Mouse (Mus musculus): ENCODE results near the gene Hoxc10. TPM values are rescaled to one million over a fixed set of nuclear protein-coding genes. Genes with fewer than 3 reads are reported as not detected.

Gene Hoxc10
- polyA plus RNA-seq, 1 experiment from 2014 or later = not detected

DNA sequence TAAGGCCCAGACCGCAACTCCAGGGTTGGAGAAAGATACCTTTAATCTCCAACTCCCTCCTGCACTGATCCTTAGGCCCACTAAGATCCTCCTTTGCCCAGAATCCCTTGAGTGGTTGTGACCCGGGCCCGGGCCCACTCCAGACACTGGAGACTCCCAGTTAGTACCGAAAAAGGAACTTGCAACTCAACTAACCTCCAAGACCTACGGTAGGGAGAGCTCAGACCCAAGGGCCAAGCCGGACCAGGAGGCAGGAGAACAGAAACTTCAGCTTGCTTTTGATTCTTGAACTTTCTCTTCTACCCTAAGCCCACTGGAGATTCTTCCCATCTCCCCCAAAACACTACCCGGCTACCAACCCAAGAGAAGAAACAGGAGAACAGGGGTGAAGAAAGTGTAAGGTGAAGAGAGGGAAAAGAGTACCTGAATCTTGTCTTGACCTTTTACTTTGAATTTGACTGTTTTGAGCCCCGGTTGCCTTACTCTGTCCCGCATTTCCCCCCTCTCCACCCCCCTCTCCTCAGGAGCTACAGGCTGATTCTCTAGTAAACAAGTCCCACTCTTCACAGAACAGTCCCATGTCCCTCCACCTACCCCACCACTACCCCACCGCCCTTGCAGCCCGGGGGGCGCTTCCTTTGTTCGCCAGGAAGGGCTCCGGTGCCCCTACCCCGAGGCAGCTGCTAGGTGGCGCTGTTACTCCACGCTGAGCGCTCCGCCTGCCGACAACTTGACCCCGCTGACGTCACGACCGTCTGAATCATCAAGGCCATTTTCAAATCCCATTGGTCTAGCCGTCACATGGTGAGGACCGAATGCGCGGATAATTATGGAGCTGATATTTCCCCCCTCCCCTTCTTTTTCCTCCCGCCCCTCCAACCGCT, 462 bp upstream of the Hoxc10 start:
- TF ChIP-seq CTCF (IDR thresholded peaks at IDR 0.05) (peak; percentile 77), EP300 (IDR thresholded peaks at IDR 0.05) (no peak)
- Histone ChIP-seq H3K9ac (replicated peaks; ENCODE audit: low read depth) (no peak overlapping the region), H3K9me3 (ENCODE audit: low read length) (no peaks in the 10 kb centered on the region), H3K27me3 (replicated peaks; ENCODE audit: insufficient read depth, low read length) (peaks cover 86% of the 10 kb centered on the region), H3K4me3 (ENCODE audit: low read depth, low read length) (0 out of 2 replicates have a peak overlapping the region, but pooled peaks have one; percentile 0), H3K36me3 (ENCODE audit: insufficient read depth, low read length) (no peaks in the 10 kb centered on the region), H3K4me1 (ENCODE audit: insufficient read depth, low read depth, low read length) (no peaks in the 10 kb centered on the region), H3K4me2 (replicated peaks; ENCODE audit: low read depth, low read length) (no peak overlapping the region), H3K27ac (ENCODE audit: low read length) (no peak overlapping the region)
- DNase-seq (ENCODE audit: low spot score) = peak; percentile 79
- peak; percentile 61 for ATAC-seq
- WGBS = 4% methylated on average over 29 of the region's 30 CpGs

DNA sequence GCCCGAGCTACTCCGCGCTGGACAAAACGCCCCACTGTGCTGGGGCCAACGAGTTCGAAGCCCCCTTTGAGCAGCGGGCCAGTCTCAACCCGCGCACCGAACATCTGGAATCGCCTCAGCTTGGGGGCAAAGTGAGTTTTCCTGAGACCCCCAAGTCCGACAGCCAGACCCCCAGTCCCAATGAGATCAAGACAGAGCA, 615 bp downstream of the Hoxc10 start, which contains the start of gene Hoxc5:
Gene Hoxc5, plus strand, starts transcription at position 132 of the 199 bp plus-strand sequence.
- H3K27me3 ChIP-seq (replicated peaks; ENCODE audit: insufficient read depth, low read length) = peaks cover 82% of the 10 kb centered on the region
- WGBS = 8% methylated on average over 12 of the region's 12 CpGs
- no peaks in the 10 kb centered on the region for H3K9me3 ChIP-seq (ENCODE audit: low read length)
- H3K4me3 ChIP-seq (ENCODE audit: low read depth, low read length) = 0 out of 2 replicates have a peak within 1 kb of the TSS, but pooled peaks have one; percentile 0
- no peak for TF ChIP-seq CTCF (IDR thresholded peaks at IDR 0.05)
- TF ChIP-seq EP300 (IDR thresholded peaks at IDR 0.05) = no peak
- no peak for DNase-seq (ENCODE audit: low spot score)
- no peaks in the 10 kb centered on the region for H3K4me1 ChIP-seq (ENCODE audit: insufficient read depth, low read depth, low read length)
- H3K9ac ChIP-seq (replicated peaks; ENCODE audit: low read depth) = no peak within 1 kb of the TSS
- no peak for ATAC-seq
- no peak within 1 kb of the TSS for H3K27ac ChIP-seq (ENCODE audit: low read length)
- no peak within 1 kb of the TSS for H3K4me2 ChIP-seq (replicated peaks; ENCODE audit: low read depth, low read length)
- no peaks in the 10 kb centered on the region for H3K36me3 ChIP-seq (ENCODE audit: insufficient read depth, low read length)

DNA sequence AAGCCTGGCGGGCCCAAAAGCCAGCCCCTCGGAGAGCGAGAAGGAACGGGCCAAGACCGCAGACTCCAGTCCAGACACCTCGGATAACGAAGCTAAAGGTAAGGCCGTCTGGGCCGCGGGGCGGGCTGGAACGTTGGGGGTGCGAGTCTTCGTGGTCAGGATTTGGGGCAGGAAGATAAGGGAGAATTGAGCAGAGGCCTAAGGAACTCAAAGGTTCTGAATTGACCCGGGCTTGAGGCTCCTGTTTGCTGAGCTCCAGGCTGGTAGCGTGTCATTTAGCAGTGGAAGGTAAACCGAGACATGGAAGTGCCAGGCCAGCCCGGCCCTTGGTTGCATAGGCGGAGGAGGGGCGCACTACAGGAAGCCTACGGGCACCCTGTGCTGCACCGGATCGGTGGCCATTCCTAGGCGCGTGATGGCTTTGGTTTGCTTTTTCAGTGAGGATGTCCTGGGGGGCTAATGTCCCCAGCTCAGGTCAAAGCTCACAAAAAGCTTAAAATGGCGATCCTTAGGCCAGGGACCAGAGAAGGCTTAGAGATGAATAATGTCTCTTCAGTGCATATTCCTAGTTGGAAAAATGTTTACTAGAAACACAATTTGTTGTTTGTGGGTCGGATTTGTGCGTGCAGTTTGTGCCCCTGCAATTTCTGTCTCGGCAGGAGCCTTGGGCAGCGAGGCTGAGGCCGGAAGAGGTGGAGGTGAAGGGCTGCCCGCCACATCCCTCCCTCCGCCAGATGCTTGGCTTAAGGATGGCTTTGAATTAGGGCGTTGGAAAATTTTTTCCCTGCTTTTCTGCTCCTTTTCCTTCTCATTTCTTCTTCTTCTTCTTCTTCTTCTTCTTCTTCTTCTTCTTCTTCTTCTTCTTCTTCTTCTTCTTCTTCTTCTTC, 1.2 kb downstream of the Hoxc10 start:
- 3% methylated on average over 34 of the region's 34 CpGs for WGBS
- Histone ChIP-seq H3K4me2 (replicated peaks; ENCODE audit: low read depth, low read length) (no peak overlapping the region), H3K27me3 (replicated peaks; ENCODE audit: insufficient read depth, low read length) (peaks cover 80% of the 10 kb centered on the region), H3K36me3 (ENCODE audit: insufficient read depth, low read length) (no peaks in the 10 kb centered on the region), H3K9ac (replicated peaks; ENCODE audit: low read depth) (no peak overlapping the region), H3K27ac (ENCODE audit: low read length) (no peak overlapping the region), H3K9me3 (ENCODE audit: low read length) (no peaks in the 10 kb centered on the region), H3K4me1 (ENCODE audit: insufficient read depth, low read depth, low read length) (no peaks in the 10 kb centered on the region), H3K4me3 (ENCODE audit: low read depth, low read length) (no peak overlapping the region)
- DNase-seq (ENCODE audit: low spot score) (no peak), ATAC-seq (no peak)
- TF ChIP-seq CTCF (IDR thresholded peaks at IDR 0.05) = no peak
- TF ChIP-seq EP300 (IDR thresholded peaks at IDR 0.05) = no peak

DNA sequence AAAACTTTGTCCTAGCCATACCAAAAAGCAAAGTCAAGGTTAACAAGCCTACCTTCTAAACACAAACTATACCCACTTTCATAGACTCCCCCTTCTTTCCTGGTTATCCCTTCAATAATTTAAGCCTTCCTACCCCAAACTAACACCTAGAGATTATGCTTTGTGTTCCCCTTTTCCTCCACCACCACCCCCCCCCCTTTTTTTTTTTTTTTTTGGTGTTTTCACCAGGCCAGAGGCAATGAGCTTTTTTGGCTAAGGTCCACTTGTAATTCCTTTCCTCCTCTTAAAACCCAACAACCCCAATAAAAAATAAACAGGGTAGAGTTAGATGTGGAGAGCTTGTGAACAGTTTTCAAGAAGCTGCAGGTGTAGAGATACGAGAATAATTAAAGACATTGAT, 2.7 kb downstream of the Hoxc10 start:
- Histone ChIP-seq H3K36me3 (ENCODE audit: insufficient read depth, low read length) (no peaks in the 10 kb centered on the region), H3K9me3 (ENCODE audit: low read length) (no peaks in the 10 kb centered on the region), H3K4me3 (ENCODE audit: low read depth, low read length) (no peak overlapping the region), H3K9ac (replicated peaks; ENCODE audit: low read depth) (no peak overlapping the region), H3K27ac (ENCODE audit: low read length) (no peak overlapping the region), H3K27me3 (replicated peaks; ENCODE audit: insufficient read depth, low read length) (peaks cover 88% of the 10 kb centered on the region), H3K4me1 (ENCODE audit: insufficient read depth, low read depth, low read length) (no peaks in the 10 kb centered on the region), H3K4me2 (replicated peaks; ENCODE audit: low read depth, low read length) (no peak overlapping the region)
- DNase-seq (ENCODE audit: low spot score) (no peak), ATAC-seq (no peak)
- 32% methylated on average over 1 of the region's 1 CpGs for WGBS
- no peak for TF ChIP-seq EP300 (IDR thresholded peaks at IDR 0.05)
- TF ChIP-seq CTCF (IDR thresholded peaks at IDR 0.05) = no peak

DNA sequence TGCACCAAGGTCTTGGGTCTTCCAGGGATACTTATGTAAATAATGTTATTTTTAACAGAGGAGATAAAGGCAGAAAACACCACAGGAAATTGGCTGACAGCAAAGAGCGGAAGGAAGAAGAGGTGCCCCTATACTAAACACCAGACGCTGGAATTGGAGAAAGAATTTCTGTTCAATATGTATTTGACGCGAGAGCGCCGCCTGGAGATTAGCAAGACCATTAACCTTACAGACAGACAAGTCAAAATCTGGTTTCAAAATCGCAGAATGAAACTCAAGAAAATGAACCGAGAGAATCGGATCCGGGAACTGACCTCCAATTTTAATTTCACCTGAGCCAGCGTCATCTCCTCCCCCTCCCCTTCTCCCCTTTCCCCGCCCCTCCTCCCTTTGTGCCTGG, 4.1 kb downstream of the Hoxc10 start:
- Histone ChIP-seq H3K4me1 (ENCODE audit: insufficient read depth, low read depth, low read length) (no peaks in the 10 kb centered on the region), H3K27ac (ENCODE audit: low read length) (no peak overlapping the region), H3K4me2 (replicated peaks; ENCODE audit: low read depth, low read length) (no peak overlapping the region), H3K9ac (replicated peaks; ENCODE audit: low read depth) (no peak overlapping the region), H3K9me3 (ENCODE audit: low read length) (no peaks in the 10 kb centered on the region), H3K4me3 (ENCODE audit: low read depth, low read length) (no peak overlapping the region), H3K36me3 (ENCODE audit: insufficient read depth, low read length) (no peaks in the 10 kb centered on the region), H3K27me3 (replicated peaks; ENCODE audit: insufficient read depth, low read length) (peaks cover 85% of the 10 kb centered on the region)
- ATAC-seq (no peak), DNase-seq (ENCODE audit: low spot score) (peak; percentile 47)
- under 1% methylated on average over 12 of the region's 12 CpGs for WGBS
- no peak for TF ChIP-seq EP300 (IDR thresholded peaks at IDR 0.05)
- peak; percentile 51 for TF ChIP-seq CTCF (IDR thresholded peaks at IDR 0.05)

DNA sequence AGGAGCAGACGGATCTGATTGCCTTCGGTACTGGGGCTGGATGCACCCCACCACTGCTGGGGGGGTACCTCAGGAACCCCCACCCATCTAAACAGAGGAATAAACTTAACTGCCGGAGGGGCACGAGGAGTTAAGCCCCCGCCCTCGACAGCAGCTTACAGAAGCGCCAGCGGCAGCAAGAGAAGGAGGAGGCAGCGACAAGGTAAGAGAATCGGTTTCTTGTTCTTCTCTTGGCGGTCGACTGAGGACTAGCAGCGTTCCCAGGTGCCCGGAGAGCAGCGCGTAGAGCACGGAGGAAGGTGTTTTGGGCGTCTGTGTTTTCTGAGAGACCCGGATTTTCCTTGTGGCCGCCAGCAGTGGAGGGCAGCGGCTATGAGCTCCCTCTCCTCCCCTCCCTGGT, 5.7 kb downstream of the Hoxc10 start:
- H3K9me3 ChIP-seq (ENCODE audit: low read length) = no peaks in the 10 kb centered on the region
- TF ChIP-seq CTCF (IDR thresholded peaks at IDR 0.05) = no peak
- no peak for TF ChIP-seq EP300 (IDR thresholded peaks at IDR 0.05)
- H3K4me3 ChIP-seq (ENCODE audit: low read depth, low read length) = no peak overlapping the region
- no peak overlapping the region for H3K9ac ChIP-seq (replicated peaks; ENCODE audit: low read depth)
- H3K36me3 ChIP-seq (ENCODE audit: insufficient read depth, low read length) = no peaks in the 10 kb centered on the region
- ATAC-seq (no peak), DNase-seq (ENCODE audit: low spot score) (no peak)
- H3K27ac ChIP-seq (ENCODE audit: low read length) = no peak overlapping the region
- peaks cover 84% of the 10 kb centered on the region for H3K27me3 ChIP-seq (replicated peaks; ENCODE audit: insufficient read depth, low read length)
- WGBS = 2% methylated on average over 19 of the region's 21 CpGs
- H3K4me2 ChIP-seq (replicated peaks; ENCODE audit: low read depth, low read length) = no peak overlapping the region
- H3K4me1 ChIP-seq (ENCODE audit: insufficient read depth, low read depth, low read length) = no peaks in the 10 kb centered on the region

All from lung, postnatal 0 days (tissue).